11 mouse cellular contexts compared by ENCODE assay signal in the genomic region with DNA sequence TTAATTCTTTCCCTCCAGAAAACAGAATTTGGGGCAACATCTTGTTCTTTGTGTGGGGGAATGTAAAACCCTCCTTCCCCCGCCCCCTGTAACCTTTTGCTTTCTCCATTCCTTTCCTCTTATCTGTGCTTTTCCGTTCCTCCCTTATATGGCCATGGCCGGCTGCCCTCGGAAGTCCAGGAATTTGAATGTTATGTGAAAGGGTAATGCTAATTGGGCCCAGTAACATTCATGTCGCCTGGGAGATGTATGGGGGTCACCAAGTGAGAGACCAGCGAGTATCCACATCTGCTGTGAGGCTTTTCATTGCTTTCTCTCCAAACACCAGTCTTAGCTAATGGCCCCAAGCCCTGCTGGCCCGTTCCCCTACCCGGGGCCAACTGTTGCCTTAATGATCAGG. TPM values are rescaled to one million over a fixed set of nuclear protein-coding genes. Genes with fewer than 3 reads are reported as not detected.
DNase-seq lines count a peak whose midpoint lies in the region; ATAC-seq lines count a peak whose summit lies in the region.
"Had no signal": no experiment of that assay in that cellular context is flagged by ENCODE, and none has a peak within 500 bp of the region (broad histone marks: within the 10 kb centered on the region; RNA-seq: fewer than 3 reads in every experiment).

No protein-coding gene starts in this region.

- intact Hi-C loops in left cerebral cortex, postnatal 14 days (cut with DNase I) = no loop called here

- no peak for DNase-seq in intestine, embryonic 14.5 days (ENCODE audit: low spot score)
- peak; percentile 56 for DNase-seq in NIH3T3 (ENCODE audit: low read depth)
- peak; percentile 66 for DNase-seq in limb, embryonic 10.5 days (ENCODE audit: low spot score)
- no peak for DNase-seq in urinary bladder, postnatal 4 days (ENCODE audit: low spot score in 2 of 2)
- DNase-seq in left cerebral cortex, postnatal 14 days (ENCODE audit: low spot score in 2 of 2) = no peak
- DNase-seq in gastrocnemius, adult 8-10 months (ENCODE audit: low spot score in 2 of 2) = no peak
- DNase-seq: adrenal gland, postnatal 14 days; cerebellum, adult 9-11 months had no signal

- H3K9ac ChIP-seq in intestine, embryonic 14.5 days (ENCODE audit: low read length) = no peak overlapping the region
- H3K9ac ChIP-seq in intestine, embryonic 16.5 days (ENCODE audit: low read depth, low read length) = no peak overlapping the region
- 0 out of 2 replicates have a peak overlapping the region, but pooled peaks have one; percentile 34 for H3K9ac ChIP-seq in heart, embryonic 13.5 days
- H3K9ac ChIP-seq: forebrain, embryonic 15.5 days had no signal

- no peak overlapping the region for H3K4me2 ChIP-seq in intestine, embryonic 14.5 days (ENCODE audit: low read length)
- no peak overlapping the region for H3K4me2 ChIP-seq in intestine, embryonic 16.5 days (ENCODE audit: low read depth, low read length)
- peak overlapping the region; percentile 63 for H3K4me2 ChIP-seq in heart, embryonic 13.5 days
- H3K4me2 ChIP-seq: forebrain, embryonic 15.5 days had no signal

- H3K27me3 ChIP-seq in intestine, embryonic 14.5 days (replicated peaks; ENCODE audit: control insufficient read depth, insufficient read depth, low read length) = no peaks in the 10 kb centered on the region
- H3K27me3 ChIP-seq in intestine, embryonic 16.5 days (replicated peaks; ENCODE audit: control insufficient read depth, insufficient read depth, low read length) = no peaks in the 10 kb centered on the region
- no peaks in the 10 kb centered on the region for H3K27me3 ChIP-seq in heart, embryonic 13.5 days (replicated peaks)
- H3K27me3 ChIP-seq in limb, embryonic 10.5 days (ENCODE audit: low read depth, poor library complexity, severe bottlenecking) = no peaks in the 10 kb centered on the region
- H3K27me3 ChIP-seq: forebrain, embryonic 15.5 days had no signal

- H3K9me3 ChIP-seq in intestine, embryonic 14.5 days (ENCODE audit: control insufficient read depth, low read length) = no peaks in the 10 kb centered on the region
- H3K9me3 ChIP-seq in intestine, embryonic 16.5 days (ENCODE audit: control insufficient read depth, low read length) = no peaks in the 10 kb centered on the region
- H3K9me3 ChIP-seq in heart, embryonic 13.5 days = no peaks in the 10 kb centered on the region
- no peaks in the 10 kb centered on the region for H3K9me3 ChIP-seq in limb, embryonic 10.5 days (replicated peaks)
- H3K9me3 ChIP-seq: forebrain, embryonic 15.5 days had no signal

- H3K36me3 ChIP-seq in intestine, embryonic 14.5 days (ENCODE audit: control insufficient read depth, insufficient read depth, low read length) = no peaks in the 10 kb centered on the region
- no peaks in the 10 kb centered on the region for H3K36me3 ChIP-seq in intestine, embryonic 16.5 days (ENCODE audit: control insufficient read depth, insufficient read depth, low read length)
- H3K36me3 ChIP-seq in heart, embryonic 13.5 days = no peaks in the 10 kb centered on the region
- no peaks in the 10 kb centered on the region for H3K36me3 ChIP-seq in limb, embryonic 10.5 days
- H3K36me3 ChIP-seq: forebrain, embryonic 15.5 days had no signal

- H3K4me1 ChIP-seq in intestine, embryonic 14.5 days (replicated peaks; ENCODE audit: control insufficient read depth, insufficient read depth, low read length) = peaks cover 7% of the 10 kb centered on the region; the same call in 1 of the 2 replicates
- H3K4me1 ChIP-seq in intestine, embryonic 16.5 days (ENCODE audit: control insufficient read depth, insufficient read depth, low read length) = 0 out of 2 replicates have a peak, but pooled peaks cover 3% of the 10 kb centered on the region
- H3K4me1 ChIP-seq in heart, embryonic 13.5 days = peaks cover 43% of the 10 kb centered on the region
- H3K4me1 ChIP-seq in limb, embryonic 10.5 days = peaks cover 60% of the 10 kb centered on the region
- H3K4me1 ChIP-seq: forebrain, embryonic 15.5 days had no signal

- WGBS in intestine, embryonic 14.5 days = 30% methylated on average over 8 of the region's 8 CpGs
- WGBS in intestine, embryonic 16.5 days = 40% methylated on average over 8 of the region's 8 CpGs
- WGBS in heart, embryonic 13.5 days = 7% methylated on average over 8 of the region's 8 CpGs
- 3% methylated on average over 8 of the region's 8 CpGs for WGBS in limb, embryonic 10.5 days

- no peak overlapping the region for H3K4me3 ChIP-seq in intestine, embryonic 14.5 days (ENCODE audit: low read depth, low read length)
- no peak overlapping the region for H3K4me3 ChIP-seq in intestine, embryonic 16.5 days (ENCODE audit: low read length)
- no peak overlapping the region for H3K4me3 ChIP-seq in heart, embryonic 13.5 days
- H3K4me3 ChIP-seq in limb, embryonic 10.5 days = no peak overlapping the region
- H3K4me3 ChIP-seq: forebrain, embryonic 15.5 days had no signal

- ATAC-seq in intestine, embryonic 14.5 days (replicated peaks; ENCODE audit: low FRiP score, low TSS enrichment, low read depth) = no peak
- ATAC-seq in intestine, embryonic 16.5 days = no peak; the same call in 1 of the 2 replicates
- ATAC-seq in heart, embryonic 13.5 days (ENCODE audit: extremely low read depth, insufficient number of reproducible peaks, low FRiP score, low TSS enrichment) = no peak
- ATAC-seq: forebrain, embryonic 15.5 days had no signal

- 0 out of 2 replicates have a peak overlapping the region, but pooled peaks have one; percentile 3 for H3K27ac ChIP-seq in intestine, embryonic 14.5 days (ENCODE audit: low read depth)
- no peak overlapping the region for H3K27ac ChIP-seq in intestine, embryonic 16.5 days (ENCODE audit: low read length)
- peak overlapping the region; percentile 87 for H3K27ac ChIP-seq in heart, embryonic 13.5 days (replicated peaks)
- H3K27ac ChIP-seq in limb, embryonic 10.5 days = peak overlapping the region; percentile 84
- H3K27ac ChIP-seq: forebrain, embryonic 15.5 days had no signal

RNA-seq across cellular contexts. Expression of gene Dusp6, which starts 22.7 kb away (rescaled TPM):
- polyA plus RNA-seq in intestine, embryonic 14.5 days (2014; fragmentation: Nextera tagmentation; extraction: Ambion mirVana) = 40.7 and 44.2 TPM in 2 replicates
- 37.2 and 37.5 TPM in 2 replicates for polyA plus RNA-seq in intestine, embryonic 16.5 days (2015; fragmentation: Nextera tagmentation; extraction: Ambion mirVana)
- 39.4 and 40.6 TPM in 2 replicates for polyA plus RNA-seq in heart, embryonic 13.5 days (2015; fragmentation: Nextera tagmentation; extraction: Ambion mirVana)
- 206 and 223 TPM in 2 replicates for polyA plus RNA-seq in limb, embryonic 10.5 days (2016; fragmentation: Nextera tagmentation; extraction: Ambion mirVana)
- total RNA-seq in left cerebral cortex, postnatal 14 days (2021) = 100 to 1,000 TPM in 1 of 2 experiments, 10 to 100 TPM in 1; 88.7 to 113 TPM
- 1 to 10 TPM; 7.3 to 9.8 (median 8.5) TPM for total RNA-seq in gastrocnemius, adult 8-10 months (2022)

Comparison
In these comparisons a context has a peak if more than half of its experiments do, and no peak if none do; other contexts are left out.
1. DNase-seq: peak in NIH3T3 (single experiment) and limb, embryonic 10.5 days (single experiment); none in intestine, embryonic 14.5 days (single experiment), urinary bladder, postnatal 4 days (0 of 2), left cerebral cortex, postnatal 14 days (0 of 2) and gastrocnemius, adult 8-10 months (0 of 2).